Comparison of ENCODE assay signal across 17 mouse cellular contexts in the genomic region with DNA sequence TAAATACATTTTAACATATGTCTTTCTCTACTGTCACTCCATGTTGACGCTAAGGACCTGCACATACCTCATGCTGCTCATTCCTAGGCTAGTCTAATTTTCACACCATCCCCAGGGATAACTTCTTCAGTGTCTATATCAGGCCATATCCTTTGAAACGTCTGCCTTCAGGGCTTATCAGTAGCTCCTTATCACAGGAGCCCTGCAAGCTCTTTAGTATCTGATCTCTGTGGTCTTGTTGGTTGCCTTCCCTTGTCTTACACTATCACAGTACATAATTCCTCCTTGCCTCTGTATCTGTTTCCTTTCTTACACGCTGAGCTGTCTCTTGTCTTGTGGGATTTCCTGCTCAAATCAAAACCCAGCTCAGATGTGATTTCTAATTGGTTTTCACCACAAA. TPM values are rescaled to one million over a fixed set of nuclear protein-coding genes. Genes with fewer than 3 reads are reported as not detected.
"Had no signal": no experiment of that assay in that cellular context is flagged by ENCODE, and none has a peak within 500 bp of the region (broad histone marks: within the 10 kb centered on the region; RNA-seq: fewer than 3 reads in every experiment).

No protein-coding gene starts in this region.

- DNase-seq: retina, postnatal 1 day; right cerebral cortex, adult 18-20 months; right cerebral cortex, postnatal 14 days; right cerebral cortex, postnatal 25 days; right cerebral cortex, postnatal 4 days; spleen, adult 18-20 months; thymus, adult 18-20 months; thymus, adult 2 months; thymus, postnatal 14 days; thymus, postnatal 25 days; thymus, postnatal 36 days; thymus, postnatal 4 days had no signal

- H3K9ac ChIP-seq: neural tube, embryonic 13.5 days; neural tube, embryonic 15.5 days; stomach, embryonic 15.5 days had no signal

- H3K9me3 ChIP-seq: neural tube, embryonic 13.5 days; neural tube, embryonic 15.5 days; stomach, embryonic 15.5 days had no signal

- H3K4me2 ChIP-seq: neural tube, embryonic 13.5 days; neural tube, embryonic 15.5 days; stomach, embryonic 15.5 days had no signal

- H3K27me3 ChIP-seq: neural tube, embryonic 13.5 days; neural tube, embryonic 15.5 days; stomach, embryonic 15.5 days had no signal

- H3K27ac ChIP-seq: neural tube, embryonic 13.5 days; neural tube, embryonic 15.5 days; stomach, embryonic 15.5 days; stomach, postnatal 0 days had no signal

- H3K36me3 ChIP-seq: neural tube, embryonic 13.5 days; neural tube, embryonic 15.5 days; stomach, embryonic 15.5 days had no signal

- H3K4me3 ChIP-seq: neural tube, embryonic 13.5 days; neural tube, embryonic 15.5 days; stomach, embryonic 15.5 days had no signal

- H3K4me1 ChIP-seq: stomach, embryonic 15.5 days had no signal

RNA-seq across cellular contexts. Expression of a gene that starts 50.2 kb away (rescaled TPM):
- polyA plus RNA-seq: testis, adult 2 months had no signal
